Mouse (Mus musculus): ENCODE results near the gene Slc36a4.

DNA sequence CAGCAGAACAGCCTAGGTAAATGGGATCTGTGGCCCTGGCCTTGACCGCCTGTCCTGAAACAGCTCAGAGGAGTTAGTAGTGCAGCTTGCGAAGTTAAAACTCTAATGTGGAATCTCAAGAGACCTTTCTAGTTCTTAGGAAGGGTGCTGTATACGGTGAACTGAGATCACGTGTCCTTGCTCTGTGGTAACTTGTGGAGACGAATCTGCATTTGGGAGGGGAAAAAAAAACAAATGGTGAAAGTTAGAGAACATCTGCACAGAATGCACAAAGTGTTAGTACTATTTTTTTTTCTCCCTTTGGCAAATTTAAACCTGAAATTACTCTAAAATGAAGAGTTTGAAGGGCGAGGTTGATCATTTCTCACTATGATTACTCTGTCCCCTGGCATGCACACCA is 8.8 kb downstream of the Slc36a4 start:
- no peak for TF ChIP-seq CTCF (IDR thresholded peaks at IDR 0.05)
- no peak for TF ChIP-seq EP300 (IDR thresholded peaks at IDR 0.05)

Data from lung, postnatal 0 days (tissue).